Mouse (Mus musculus) kidney, adult 8-10 months (tissue): ENCODE measurements around the gene Akain1.
A peak's percentile ranks its signal among the peaks of the same experiment; 100 is the strongest.

ENCODE experiments used
- DNase-seq, 2 experiments: peaks; one replicate each; pipeline ENCODE4 v3.0.0; 2022

Gene Akain1

GRCm38 (mm10) chr17:69438990-69439491 is at the start of gene Akain1:
Akain1 (plus strand) TSS chr17:69439326.
- peak; percentile 37 to 59 for DNase-seq

GRCm38 (mm10) chr17:69396147-69397033 is 42.7 kb upstream of the Akain1 start:
- DNase-seq, result peak in 1 of 2 experiments; percentile 27

GRCm38 (mm10) chr17:69397163-69397562 is 42.0 kb upstream of the Akain1 start:
- no peak for DNase-seq

GRCm38 (mm10) chr17:69398092-69398491 is 41.0 kb upstream of the Akain1 start:
- no peak for DNase-seq

- no peak for DNase-seq
Measured at GRCm38 (mm10) chr17:69401146-69401545, 38.0 kb upstream of the Akain1 start.

GRCm38 (mm10) chr17:69416163-69416562 is 23.0 kb upstream of the Akain1 start:
- no peak for DNase-seq

GRCm38 (mm10) chr17:69416920-69417661 is 22.0 kb upstream of the Akain1 start:
- DNase-seq, result peak; percentile 90 to 94

- no peak for DNase-seq
Measured at GRCm38 (mm10) chr17:69417724-69418373, 21.3 kb upstream of the Akain1 start.

GRCm38 (mm10) chr17:69421592-69421991 is 17.5 kb upstream of the Akain1 start:
- DNase-seq, result no peak

- DNase-seq, result no peak
Measured at GRCm38 (mm10) chr17:69437836-69438235, 1.3 kb upstream of the Akain1 start.

- no peak for DNase-seq
Measured at GRCm38 (mm10) chr17:69438486-69438885, 640 bp upstream of the Akain1 start.

- no peak for DNase-seq
Measured at GRCm38 (mm10) chr17:69439571-69440480, 700 bp downstream of the Akain1 start.

GRCm38 (mm10) chr17:69441041-69441440 is 1.9 kb downstream of the Akain1 start:
- DNase-seq, result no peak

- DNase-seq, result no peak
Measured at GRCm38 (mm10) chr17:69448679-69449078, 9.6 kb downstream of the Akain1 start.

- no peak for DNase-seq
Measured at GRCm38 (mm10) chr17:69461680-69462079, 22.6 kb downstream of the Akain1 start.

- DNase-seq, result no peak
Measured at GRCm38 (mm10) chr17:69463037-69463436, 23.9 kb downstream of the Akain1 start.

GRCm38 (mm10) chr17:69471171-69471570 is 32.0 kb downstream of the Akain1 start:
- DNase-seq, result no peak

GRCm38 (mm10) chr17:69472401-69472800 is 33.3 kb downstream of the Akain1 start:
- DNase-seq, result no peak

- no peak for DNase-seq
Measured at GRCm38 (mm10) chr17:69474084-69474483, 35.0 kb downstream of the Akain1 start.

- peak; percentile 7 to 43 for DNase-seq
Measured at GRCm38 (mm10) chr17:69475423-69475822, 36.3 kb downstream of the Akain1 start.

GRCm38 (mm10) chr17:69477526-69477925 is 38.4 kb downstream of the Akain1 start:
- no peak for DNase-seq

- no peak for DNase-seq
Measured at GRCm38 (mm10) chr17:69479261-69479660, 40.1 kb downstream of the Akain1 start.
